Mouse (Mus musculus) heart, adult 2 months (tissue): Measurements from ENCODE around the gene Tbc1d17. TPM values are rescaled to one million over a fixed set of nuclear protein-coding genes. Genes with fewer than 3 reads are reported as not detected.

Experiments
- DNase-seq, 2 experiments: peaks; one replicate each; pipeline ENCODE4 v3.0.0; 2021
- H3K27ac ChIP-seq: fragments of 200-600 bp; 2 replicates; pipeline ENCODE4 v1.8.1; 2022
- H3K27me3 ChIP-seq: fragments of 200-500 bp; 2 replicates; pipeline ENCODE4 v1.6.1; 2012; ENCODE audit warnings: mild to moderate bottlenecking, low read length, inconsistent platforms, mixed read lengths; ENCODE audit not compliant: control insufficient read depth, insufficient read depth
- H3K36me3 ChIP-seq: fragments of 200-500 bp; 2 replicates; pipeline ENCODE4 v1.6.1; 2012; ENCODE audit warnings: low read length, inconsistent platforms; ENCODE audit not compliant: control insufficient read depth, insufficient read depth
- H3K4me1 ChIP-seq: fragments of 200-500 bp; 2 replicates; pipeline ENCODE4 v1.6.1; 2011; ENCODE audit warnings: low read length; ENCODE audit not compliant: control insufficient read depth, insufficient read depth
- H3K4me3 ChIP-seq: fragments of 200-600 bp; 2 replicates; pipeline ENCODE4 v1.8.1; 2022
- H3K79me2 ChIP-seq: fragments of 200-500 bp; replicated peaks from 2 replicates; pipeline ENCODE4 v1.6.1; 2012; ENCODE audit warnings: mild to moderate bottlenecking, inconsistent platforms, low read length, moderate library complexity, mixed read lengths; ENCODE audit not compliant: control insufficient read depth, insufficient read depth
- H3K9ac ChIP-seq: fragments of 200-500 bp; 2 replicates; pipeline ENCODE4 v1.6.1; 2012; ENCODE audit warnings: low read depth, mild to moderate bottlenecking, control low read depth, inconsistent platforms, low read length, mixed read lengths
- CTCF ChIP-seq: fragments of 200-600 bp; IDR thresholded peaks from 2 replicates; pipeline ENCODE4 v1.8.1; 2022; ENCODE audit warnings: antibody characterized with exemption, mild to moderate bottlenecking, moderate library complexity
- EP300 ChIP-seq: fragments of 200-500 bp; IDR thresholded peaks from 2 replicates; pipeline ENCODE4 v1.6.1; 2011; ENCODE audit warnings: low read depth, low read length, control low read depth; ENCODE audit not compliant: insufficient read depth
- POLR2A ChIP-seq: fragments of 200-500 bp; IDR thresholded peaks from 2 replicates; pipeline ENCODE4 v1.6.1; 2011; ENCODE audit warnings: mild to moderate bottlenecking, low read depth, low read length, control low read depth; ENCODE audit not compliant: insufficient read depth
- WGBS: fragments of 180-500 bp; shearing (Covaris S2); methylation state at CpG from one replicate; pipeline ENCODE4 v1.1.7; 2018; 5-methylcytosine and 5-hydroxymethylcytosine counted together
- intact Hi-C: fragments of 180-260 bp; cut with DNase I; formaldehyde crosslinking; loops from one replicate; pipeline ENCODE4 v1.15.1; 2025
- polyA plus RNA-seq: library from polyadenylated mRNA; depleted of rRNA; stranded (reverse); fragments of >200 nt; gene quantifications from 2 replicates; pipeline ENCODE4 v1.2.3, GENCODE M21; 2012
- total RNA-seq, 2 experiments: library from RNA; stranded (reverse); gene quantifications; 2 replicates each; pipeline ENCODE4 v1.2.3; 2021

Tbc1d17 gene
- total and polyA plus RNA-seq, 3 experiments = 29.6 to 56.0 (median 46.6) TPM

DNA sequence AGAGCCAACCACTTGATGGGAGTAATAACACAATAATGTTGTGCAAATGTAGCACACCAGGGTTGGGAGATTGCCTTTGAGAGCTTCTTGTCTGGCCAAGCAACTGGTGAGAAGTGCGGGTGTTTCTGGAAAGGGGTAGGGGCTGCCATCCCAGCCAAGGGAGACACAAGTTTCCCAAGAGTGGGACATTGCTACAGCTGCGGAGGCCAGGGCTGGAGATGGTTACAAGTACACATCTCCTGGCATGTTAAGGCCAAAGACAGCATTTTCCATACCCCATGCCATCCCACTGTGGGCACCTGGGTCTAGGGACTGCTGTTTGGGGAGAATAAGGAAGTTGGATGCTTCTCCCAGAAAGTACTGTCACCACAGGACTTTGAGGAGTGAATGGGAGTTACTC is 4.2 kb upstream of the Tbc1d17 start:
- intact Hi-C loops = no loop called here
- Histone ChIP-seq H3K4me3 (no peak overlapping the region), H3K4me1 (peaks cover 8% of the 10 kb centered on the region), H3K27me3 (no peaks in the 10 kb centered on the region), H3K79me2 (peaks cover 3% of the 10 kb centered on the region), H3K9ac (no peak overlapping the region), H3K36me3 (no peaks in the 10 kb centered on the region), H3K27ac (no peak overlapping the region)
- WGBS = 92% methylated on average over 2 of the region's 2 CpGs
- TF ChIP-seq POLR2A (no peak), EP300 (no peak), CTCF (no peak)
- no peak for DNase-seq

DNA sequence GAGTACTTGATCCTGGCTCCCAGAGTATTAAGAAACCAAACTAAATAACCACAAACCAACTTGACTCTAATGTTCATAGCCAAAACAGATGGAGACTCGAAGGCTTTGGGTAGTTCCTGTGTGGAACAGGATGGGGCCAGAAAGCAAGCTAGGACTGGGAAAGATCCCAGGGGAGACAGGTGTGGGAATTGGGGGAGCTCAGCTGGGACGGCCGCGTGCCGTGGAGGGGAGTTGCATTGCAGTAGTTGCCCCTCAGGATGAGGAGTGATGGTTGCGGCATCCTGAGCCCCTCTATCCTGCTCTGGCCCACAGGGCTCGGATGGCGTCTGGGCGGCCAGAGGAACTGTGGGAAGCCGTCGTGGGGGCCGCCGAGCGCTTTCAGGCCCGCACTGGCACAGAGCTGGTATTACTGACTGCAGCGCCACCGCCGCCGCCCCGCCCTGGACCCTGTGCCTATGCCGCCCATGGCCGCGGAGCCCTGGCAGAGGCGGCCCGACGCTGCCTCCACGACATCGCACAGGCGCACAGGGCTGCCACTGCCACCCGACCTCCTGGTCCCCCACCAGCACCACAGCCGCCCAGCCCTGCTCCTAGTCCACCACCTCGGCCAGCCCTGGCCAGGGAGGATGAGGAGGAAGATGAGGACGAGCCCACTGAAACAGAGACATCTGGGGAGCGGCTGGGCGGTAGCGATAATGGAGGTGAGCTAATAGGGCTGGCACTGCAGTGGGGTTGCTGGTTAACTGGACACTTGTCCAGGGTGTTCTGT is 3.6 kb upstream of the Tbc1d17 start:
- no peak overlapping the region for H3K9ac ChIP-seq
- H3K27me3 ChIP-seq = no peaks in the 10 kb centered on the region
- TF ChIP-seq CTCF (no peak), POLR2A (0 out of 2 replicates have a peak, but pooled peaks have one; percentile 13)
- intact Hi-C loops = no loop called here
- no peak for DNase-seq
- H3K79me2 ChIP-seq = peaks cover 3% of the 10 kb centered on the region
- 88% methylated on average over 36 of the region's 36 CpGs for WGBS
- H3K36me3 ChIP-seq = no peaks in the 10 kb centered on the region
- no peak overlapping the region for H3K27ac ChIP-seq
- H3K4me1 ChIP-seq = peaks cover 9% of the 10 kb centered on the region
- H3K4me3 ChIP-seq = no peak overlapping the region

DNA sequence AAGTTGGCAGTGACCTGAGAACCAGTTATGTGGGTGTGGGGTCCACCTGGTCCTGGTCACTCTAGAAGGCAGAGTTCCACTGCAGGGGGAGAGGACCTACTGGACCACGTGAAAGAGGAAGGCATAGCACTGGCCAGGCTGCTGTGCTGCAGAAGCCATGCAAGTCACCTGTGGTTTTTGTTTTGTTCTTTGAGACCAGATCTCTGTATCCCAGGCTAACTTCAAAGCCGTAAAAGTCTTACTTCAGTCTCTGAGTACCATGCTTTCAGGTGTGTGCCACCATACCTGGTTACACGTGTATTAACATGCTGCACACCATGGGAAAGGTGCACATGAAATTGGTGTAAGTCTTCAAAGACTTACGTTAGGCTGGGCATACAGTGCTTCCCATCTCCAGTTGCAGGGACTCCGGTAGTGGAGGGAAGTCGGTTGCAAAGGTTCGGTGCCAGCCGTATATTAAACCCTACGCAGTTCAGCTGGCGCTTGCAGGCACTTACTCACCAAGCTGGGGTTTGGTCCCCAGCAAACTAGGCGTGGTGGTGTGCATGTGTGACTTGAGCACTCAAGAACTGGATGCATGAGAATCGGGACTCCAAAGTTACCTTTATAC is 2.9 kb upstream of the Tbc1d17 start:
- no peak overlapping the region for H3K9ac ChIP-seq
- no peak overlapping the region for H3K4me3 ChIP-seq
- 88% methylated on average over 12 of the region's 12 CpGs for WGBS

DNA sequence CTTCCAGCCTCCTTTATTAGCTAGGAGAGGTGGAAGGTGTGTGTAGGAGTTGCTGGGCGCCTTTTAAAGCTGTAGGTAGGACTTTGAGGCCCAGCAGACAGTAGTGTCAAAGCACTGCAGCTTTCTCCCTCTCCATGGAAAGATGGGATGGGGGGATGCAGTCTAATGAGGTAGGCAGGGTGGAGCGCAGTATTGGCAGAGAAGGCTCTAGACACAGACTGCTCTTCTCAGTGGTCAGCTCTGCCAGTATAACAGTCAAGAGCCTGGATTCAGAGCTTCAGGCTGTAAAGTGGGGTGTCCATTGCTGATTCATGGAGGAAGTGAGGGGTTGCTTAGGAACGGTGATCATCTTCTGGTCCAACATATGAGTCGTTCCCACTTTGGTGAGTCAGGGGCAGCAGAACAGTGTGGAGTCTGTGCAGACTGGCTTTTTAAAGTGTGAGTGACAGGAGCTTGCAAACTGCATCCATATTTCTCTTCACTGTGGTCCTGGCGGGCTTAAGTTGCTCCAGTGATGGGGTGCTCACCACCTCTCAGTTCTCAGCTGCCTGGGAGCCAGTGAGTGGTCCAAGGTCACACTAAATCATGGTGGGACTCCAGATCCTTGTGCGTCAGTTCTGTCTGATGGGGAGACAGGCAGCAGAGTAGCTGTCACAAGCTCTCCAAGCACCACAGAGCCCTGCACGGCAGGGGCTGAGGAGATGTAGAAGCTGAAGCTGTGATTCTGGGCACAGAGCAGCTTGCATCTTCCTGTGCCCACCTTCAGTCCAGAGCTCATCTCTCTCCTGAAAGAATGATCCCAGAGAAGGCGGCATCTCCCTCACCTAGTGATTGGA is 2.1 kb upstream of the Tbc1d17 start:
- Histone ChIP-seq H3K4me1 (peaks cover 6% of the 10 kb centered on the region), H3K36me3 (no peaks in the 10 kb centered on the region), H3K79me2 (peaks cover 3% of the 10 kb centered on the region), H3K27me3 (no peaks in the 10 kb centered on the region), H3K9ac (peak overlapping the region; percentile 74), H3K4me3 (peak overlapping the region; percentile 100), H3K27ac (peak overlapping the region; percentile 94)
- WGBS = 60% methylated on average over 8 of the region's 8 CpGs
- intact Hi-C loops = no loop called here
- TF ChIP-seq EP300 (no peak), POLR2A (no peak), CTCF (no peak)
- DNase-seq = no peak

More for the DNA sequence above, 2.9 kb upstream of the Tbc1d17 start:
- no peak for DNase-seq
- H3K27ac ChIP-seq = no peak overlapping the region
- H3K79me2 ChIP-seq = peaks cover 3% of the 10 kb centered on the region
- H3K4me1 ChIP-seq = peaks cover 9% of the 10 kb centered on the region
- TF ChIP-seq CTCF (no peak), EP300 (no peak), POLR2A (no peak)
- intact Hi-C loops = no loop called here
- no peaks in the 10 kb centered on the region for H3K36me3 ChIP-seq
- no peaks in the 10 kb centered on the region for H3K27me3 ChIP-seq

DNA sequence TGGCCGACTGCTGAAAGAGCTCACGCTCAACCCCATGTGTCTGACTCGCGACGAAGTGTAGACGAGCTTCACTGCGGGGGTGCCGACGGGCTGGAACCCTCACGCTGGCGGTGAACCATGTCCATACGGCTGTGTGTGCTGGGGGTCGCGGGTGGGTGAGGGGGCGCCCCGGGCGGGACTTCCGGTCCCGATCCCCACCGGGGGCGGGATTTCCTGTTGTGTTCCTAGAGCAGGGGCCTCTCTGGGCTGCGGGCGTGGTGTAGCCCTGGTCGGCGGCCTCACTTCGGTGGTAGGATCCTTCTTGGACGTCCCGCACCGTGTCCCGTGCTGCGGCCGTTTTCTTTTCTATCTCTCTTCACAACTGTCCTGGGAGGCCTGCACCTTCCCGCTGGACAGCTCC is 1.3 kb upstream of the Tbc1d17 start:
- Histone ChIP-seq H3K27me3 (no peaks in the 10 kb centered on the region), H3K4me3 (peak overlapping the region; percentile 100), H3K9ac (peak overlapping the region; percentile 74), H3K27ac (peak overlapping the region; percentile 94), H3K4me1 (peaks cover 6% of the 10 kb centered on the region), H3K36me3 (no peaks in the 10 kb centered on the region), H3K79me2 (peaks cover 3% of the 10 kb centered on the region)
- TF ChIP-seq POLR2A = peak; percentile 42; the same call in 1 of the 2 replicates
- 0 out of 2 replicates have a peak, but pooled peaks have one; percentile 16 for TF ChIP-seq CTCF
- no peak for TF ChIP-seq EP300
- under 1% methylated on average over 33 of the region's 33 CpGs for WGBS
- peak; percentile 83 to 85 for DNase-seq
- intact Hi-C loops = no loop called here
